8 mouse cellular contexts compared by ENCODE assay signal in the genomic region with DNA sequence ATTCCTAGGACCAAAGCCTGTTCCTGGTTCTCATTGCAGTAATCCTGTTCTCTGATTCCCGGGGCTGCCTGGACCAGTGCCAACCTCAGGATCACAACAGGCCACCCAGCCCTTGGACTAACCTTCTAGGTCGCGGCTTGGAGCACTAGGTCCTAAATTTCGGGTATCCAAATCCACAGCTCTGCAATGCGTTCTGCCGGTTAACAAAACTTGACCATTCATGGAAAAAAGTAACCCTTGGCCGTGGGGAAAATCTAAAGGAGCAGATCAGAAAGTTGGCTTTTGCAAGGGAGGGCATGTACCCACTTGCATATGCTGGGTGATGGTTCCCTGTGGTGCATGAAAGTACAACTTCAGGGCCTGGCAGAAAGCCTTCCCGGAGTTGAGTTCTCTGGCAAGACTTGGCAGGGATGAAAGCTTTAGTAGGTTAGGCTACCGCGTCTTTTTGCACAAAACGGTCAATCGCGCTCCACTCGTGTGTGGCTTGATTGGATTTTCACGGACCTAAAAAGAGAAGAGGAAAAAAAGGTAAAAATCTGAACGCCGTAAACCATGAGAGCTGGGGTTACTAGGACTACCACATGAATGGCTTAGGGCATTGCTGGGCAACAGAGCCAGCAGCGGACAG. TPM values are rescaled to one million over a fixed set of nuclear protein-coding genes. Genes with fewer than 3 reads are reported as not detected.
DNase-seq lines count a peak whose midpoint lies in the region; ATAC-seq and TF ChIP-seq lines count a peak whose summit lies in the region.

No protein-coding gene starts in this region.

- no peak for TF ChIP-seq CTCF in cortical plate, adult 2 months (IDR thresholded peaks at IDR 0.05; ENCODE audit: extremely low read depth, insufficient read depth, low read length)
- no peak for TF ChIP-seq CTCF in kidney, adult 2 months (conservative IDR thresholded peaks at IDR 0.05; ENCODE audit: insufficient read depth, insufficient read length, low read depth, low read length)

- H3K9me3 ChIP-seq in midbrain, embryonic 16.5 days (replicated peaks; ENCODE audit: control insufficient read depth, low read length, poor library complexity, severe bottlenecking) = no peaks in the 10 kb centered on the region

- peak overlapping the region; percentile 97 for H3K27ac ChIP-seq in cortical plate, adult 2 months (ENCODE audit: insufficient read depth, low read length)
- H3K27ac ChIP-seq in kidney, adult 2 months (ENCODE audit: insufficient read depth, low read depth, low read length) = peak overlapping the region; percentile 71
- peak overlapping the region; percentile 83 for H3K27ac ChIP-seq in midbrain, embryonic 16.5 days (ENCODE audit: low read length)

- peak overlapping the region; percentile 75 for H3K4me3 ChIP-seq in cortical plate, adult 2 months (ENCODE audit: insufficient read depth, low read length)
- peak overlapping the region; percentile 70 for H3K4me3 ChIP-seq in kidney, adult 2 months (ENCODE audit: insufficient read depth, low read depth, low read length)
- H3K4me3 ChIP-seq in midbrain, embryonic 16.5 days (ENCODE audit: low read depth, low read length) = peak overlapping the region; percentile 65

- DNase-seq in urinary bladder, adult 18-20 months (ENCODE audit: low spot score in 2 of 2) = peak; percentile 33 to 36
- no peak for DNase-seq in urinary bladder, postnatal 10 days (ENCODE audit: low spot score)
- peak; percentile 90 for DNase-seq in gonadal fat pad, adult 2 months (ENCODE audit: low read depth)
- peak; percentile 77 for DNase-seq in kidney, adult 2 months
- peak; percentile 24 for DNase-seq in liver
- peak; percentile 50 for DNase-seq in urinary bladder, postnatal 25 days (ENCODE audit: low spot score)

- ATAC-seq in midbrain, embryonic 16.5 days = peak; percentile 75

- peak overlapping the region; percentile 96 for H3K4me2 ChIP-seq in midbrain, embryonic 16.5 days (ENCODE audit: low read length)

- no peaks in the 10 kb centered on the region; the same call in none of the 2 replicates for H3K36me3 ChIP-seq in kidney, adult 2 months (ENCODE audit: control insufficient read depth, insufficient read depth, low read length)
- no peaks in the 10 kb centered on the region for H3K36me3 ChIP-seq in midbrain, embryonic 16.5 days (ENCODE audit: control insufficient read depth, insufficient read depth, low read length)

- WGBS in kidney, adult 2 months = 6% methylated on average over 18 of the region's 18 CpGs
- WGBS in midbrain, embryonic 16.5 days = 9% methylated on average over 18 of the region's 18 CpGs

- TF ChIP-seq POLR2A in cortical plate, adult 2 months (IDR thresholded peaks at IDR 0.05; ENCODE audit: extremely low read depth, insufficient read depth, low read length) = no peak
- no peak for TF ChIP-seq POLR2A in kidney, adult 2 months (IDR thresholded peaks at IDR 0.05; ENCODE audit: low read depth, low read length)

- no peaks in the 10 kb centered on the region for H3K27me3 ChIP-seq in kidney, adult 2 months (replicated peaks; ENCODE audit: control insufficient read depth, insufficient read depth, low read length)
- no peaks in the 10 kb centered on the region for H3K27me3 ChIP-seq in midbrain, embryonic 16.5 days (ENCODE audit: control insufficient read depth, insufficient read depth, low read depth, low read length)

- H3K9ac ChIP-seq in midbrain, embryonic 16.5 days (ENCODE audit: low read depth, low read length) = peak overlapping the region; percentile 92

- H3K4me1 ChIP-seq in cortical plate, adult 2 months (ENCODE audit: control insufficient read depth, insufficient read depth, low read length) = no peaks in the 10 kb centered on the region; the same call in 1 of the 2 replicates
- H3K4me1 ChIP-seq in kidney, adult 2 months (ENCODE audit: control insufficient read depth, insufficient read depth, low read length) = peaks cover 7% of the 10 kb centered on the region; the same call in 1 of the 2 replicates
- H3K4me1 ChIP-seq in midbrain, embryonic 16.5 days (ENCODE audit: control insufficient read depth, insufficient read depth, low read length) = peaks cover 14% of the 10 kb centered on the region

RNA-seq across cellular contexts. Expression of gene Eogt, which starts 1.1 kb away (rescaled TPM):
- polyA plus RNA-seq in cortical plate, adult 2 months (2012; rRNA removed) = 31.3 and 34.1 TPM in 2 replicates
- 13.7 and 14.9 TPM in 2 replicates for polyA plus RNA-seq in gonadal fat pad, adult 2 months (2012; rRNA removed)
- 12.8 and 13.9 TPM in 2 replicates for polyA plus RNA-seq in kidney, adult 2 months (2012; rRNA removed)
- 13.9 and 15.1 TPM in 2 replicates for polyA plus RNA-seq in midbrain, embryonic 16.5 days (2015; fragmentation: Nextera tagmentation; extraction: Ambion mirVana)

RNA-seq across cellular contexts. Expression of gene Tmf1, which starts 31.1 kb away (rescaled TPM):
- 9.4 and 9.9 TPM in 2 replicates for polyA plus RNA-seq in cortical plate, adult 2 months (2012; rRNA removed)
- 5.5 and 8.5 TPM in 2 replicates for polyA plus RNA-seq in gonadal fat pad, adult 2 months (2012; rRNA removed)
- 3.2 and 4.1 TPM in 2 replicates for polyA plus RNA-seq in kidney, adult 2 months (2012; rRNA removed)
- polyA plus RNA-seq in midbrain, embryonic 16.5 days (2015; fragmentation: Nextera tagmentation; extraction: Ambion mirVana) = 35.6 and 40.4 TPM in 2 replicates

RNA-seq across cellular contexts. Expression of gene Uba3, which starts 57.6 kb away (rescaled TPM):
- polyA plus RNA-seq in cortical plate, adult 2 months (2012; rRNA removed) = 56.8 and 61.2 TPM in 2 replicates
- 16.3 and 21.2 TPM in 2 replicates for polyA plus RNA-seq in gonadal fat pad, adult 2 months (2012; rRNA removed)
- 11.0 and 16.6 TPM in 2 replicates for polyA plus RNA-seq in kidney, adult 2 months (2012; rRNA removed)
- polyA plus RNA-seq in midbrain, embryonic 16.5 days (2015; fragmentation: Nextera tagmentation; extraction: Ambion mirVana) = 90.2 and 92.9 TPM in 2 replicates
